Mouse (Mus musculus): ENCODE data around the gene Gm28051. TPM values are rescaled to one million over a fixed set of nuclear protein-coding genes. Genes with fewer than 3 reads are reported as not detected.

The Gm28051 gene
- not detected for total RNA-seq (2021)
- long read RNA-seq, experiment 1, partial matches to known transcripts, result 0 of 1 reads
- long read RNA-seq, experiment 1, other reads (novel, unspliced or antisense), result 0 of 1 reads
- long read RNA-seq, experiment 2, partial matches to known transcripts, result 1 of 4 reads
- long read RNA-seq, experiment 2, other reads (novel, unspliced or antisense), result 2 of 4 reads

- peak; percentile 96 for DNase-seq
Observed at GRCm38 (mm10) chr12:102757689-102758402, at the start of gene Gm28051, which contains the start of the genes Gon7 and Ubr7. TSS of gene Gm28051 (minus strand) at chr12:102757765. TSS of gene Gon7 (minus strand) at chr12:102757803. TSS of gene Ubr7 (plus strand) at chr12:102757967.

- no peak for DNase-seq
Observed at GRCm38 (mm10) chr12:102799528-102799927, 42.0 kb upstream of the Gm28051 start.

GRCm38 (mm10) chr12:102787927-102788326, 30.4 kb upstream of the Gm28051 start:
- DNase-seq, result no peak

GRCm38 (mm10) chr12:102785593-102785985, 28.0 kb upstream of the Gm28051 start:
- no peak for DNase-seq

- DNase-seq, result no peak
Observed at GRCm38 (mm10) chr12:102784899-102785592, 27.5 kb upstream of the Gm28051 start.

- no peak for DNase-seq
Observed at GRCm38 (mm10) chr12:102782841-102783240, 25.3 kb upstream of the Gm28051 start.

GRCm38 (mm10) chr12:102779452-102779851, 21.9 kb upstream of the Gm28051 start:
- peak; percentile 38 for DNase-seq

GRCm38 (mm10) chr12:102778151-102778550, 20.6 kb upstream of the Gm28051 start:
- no peak for DNase-seq

GRCm38 (mm10) chr12:102776035-102776434, 18.5 kb upstream of the Gm28051 start:
- no peak for DNase-seq

GRCm38 (mm10) chr12:102772676-102773075, 15.1 kb upstream of the Gm28051 start:
- DNase-seq, result no peak

- DNase-seq, result no peak
Observed at GRCm38 (mm10) chr12:102771601-102772000, 14.0 kb upstream of the Gm28051 start.

- DNase-seq, result no peak
Observed at GRCm38 (mm10) chr12:102769000-102769399, 11.4 kb upstream of the Gm28051 start.

GRCm38 (mm10) chr12:102763696-102764095, 6.1 kb upstream of the Gm28051 start:
- DNase-seq, result peak; percentile 55

GRCm38 (mm10) chr12:102761668-102762067, 4.1 kb upstream of the Gm28051 start:
- DNase-seq, result no peak

GRCm38 (mm10) chr12:102758936-102759335, 1.4 kb upstream of the Gm28051 start:
- DNase-seq, result peak; percentile 45

GRCm38 (mm10) chr12:102758403-102758756, 815 bp upstream of the Gm28051 start, which contains the start of gene Gm20604:
TSS of gene Gm20604 (minus strand) at chr12:102758672.
- DNase-seq, result peak; percentile 25

GRCm38 (mm10) chr12:102757055-102757688, 393 bp downstream of the Gm28051 start:
- peak; percentile 92 for DNase-seq

- DNase-seq, result peak; percentile 39
Observed at GRCm38 (mm10) chr12:102756304-102756703, 1.3 kb downstream of the Gm28051 start.

GRCm38 (mm10) chr12:102748256-102748655, 9.3 kb downstream of the Gm28051 start:
- DNase-seq, result no peak

GRCm38 (mm10) chr12:102744839-102745238, 12.7 kb downstream of the Gm28051 start:
- DNase-seq, result no peak

- peak; percentile 94 for DNase-seq
Observed at GRCm38 (mm10) chr12:102743589-102744574, 13.7 kb downstream of the Gm28051 start, which contains the start of the genes Moap1 and Tmem251. TSS of gene Moap1 (minus strand) at chr12:102743661. TSS of gene Tmem251 (plus strand) at chr12:102743762.

Measured in adrenal gland, postnatal 10 days (tissue).